Comparison of ENCODE assay signal across 21 mouse cellular contexts in the genomic region with DNA sequence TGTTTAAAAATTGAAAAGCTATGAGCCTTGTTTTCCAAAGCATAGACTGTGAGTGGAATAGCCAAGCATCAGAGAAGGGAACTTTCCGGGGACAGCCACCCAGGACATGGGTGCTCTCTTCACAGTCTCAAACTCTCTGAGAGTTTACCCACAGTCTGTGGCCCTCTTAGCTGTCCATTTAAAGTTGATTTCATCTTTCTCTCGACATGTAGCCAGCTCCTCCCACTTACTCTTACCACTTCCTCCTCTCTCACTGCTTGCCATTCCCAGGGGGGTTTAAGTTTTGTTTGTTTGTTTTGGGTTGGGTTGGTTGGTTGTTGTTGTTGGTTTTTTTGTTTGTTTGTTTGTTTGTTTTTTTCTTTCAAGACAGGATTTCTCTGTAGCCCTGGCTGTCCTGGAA.
A peak's percentile ranks its signal among the peaks of the same experiment; 100 is the strongest.
DNase-seq lines count a peak whose midpoint lies in the region; ATAC-seq and TF ChIP-seq lines count a peak whose summit lies in the region.
"Had no signal": no experiment of that assay in that cellular context is flagged by ENCODE, and none has a peak within 500 bp of the region (broad histone marks: within the 10 kb centered on the region; RNA-seq: fewer than 3 reads in every experiment).

No protein-coding gene starts in this region.

- DNase-seq in lung, postnatal 25 days (ENCODE audit: low spot score), result peak; percentile 5
- no peak for DNase-seq in lung, postnatal 14 days
- DNase-seq in splenic B cell, adult 2 months (ENCODE audit: low read depth, low spot score), result peak; percentile 29
- no peak for DNase-seq in left cerebral cortex, adult 9 months (ENCODE audit: low spot score in 2 of 2)
- DNase-seq: adrenal gland, adult 8-10 months; adrenal gland, postnatal 36 days; cerebellum, adult 11-12 months; cerebellum, adult 9-10 months; cerebellum, postnatal 25 days; gastrocnemius, postnatal 14 days; heart, postnatal 36 days had no signal

- TF ChIP-seq CTCF in bone marrow, adult 2 months (IDR thresholded peaks at IDR 0.05; ENCODE audit: control insufficient read depth, insufficient read depth, low read length), result no peak
- TF ChIP-seq CTCF in intestine, postnatal 0 days (IDR thresholded peaks at IDR 0.05; ENCODE audit: low read depth), result no peak

- 30% methylated on average over 2 of the region's 2 CpGs for WGBS in bone marrow, adult 2 months
- whole genome bisulfite sequencing in intestine, postnatal 0 days, result 77% methylated on average over 2 of the region's 2 CpGs

- TF ChIP-seq POLR2A in bone marrow, adult 2 months (IDR thresholded peaks at IDR 0.05; ENCODE audit: borderline replicate concordance, control insufficient read depth, low read depth, low read length), result no peak

- no peak overlapping the region for H3K9ac ChIP-seq in intestine, postnatal 0 days (ENCODE audit: low read depth, low read length)
- H3K9ac ChIP-seq: embryonic facial prominence, embryonic 13.5 days; forebrain, embryonic 12.5 days; heart, embryonic 12.5 days; hindbrain, embryonic 12.5 days had no signal

- H3K27me3 ChIP-seq in splenic B cell, adult 2 months (ENCODE audit: control insufficient read depth, insufficient read depth, low read length, poor library complexity, severe bottlenecking), result no peaks in the 10 kb centered on the region
- H3K27me3 ChIP-seq in intestine, postnatal 0 days (replicated peaks; ENCODE audit: control insufficient read depth, insufficient read depth, low read length), result no peaks in the 10 kb centered on the region
- H3K27me3 ChIP-seq: embryonic facial prominence, embryonic 13.5 days; forebrain, embryonic 12.5 days; heart, embryonic 12.5 days; hindbrain, embryonic 12.5 days had no signal

- H3K36me3 ChIP-seq in splenic B cell, adult 2 months (ENCODE audit: control insufficient read depth, insufficient read depth, low read length, poor library complexity, severe bottlenecking), result no peaks in the 10 kb centered on the region
- H3K36me3 ChIP-seq in intestine, postnatal 0 days (ENCODE audit: control insufficient read depth, insufficient read depth), result no peaks in the 10 kb centered on the region
- H3K36me3 ChIP-seq: embryonic facial prominence, embryonic 13.5 days; forebrain, embryonic 12.5 days; G1E; heart, embryonic 12.5 days; hindbrain, embryonic 12.5 days had no signal

- H3K4me2 ChIP-seq in intestine, postnatal 0 days (replicated peaks; ENCODE audit: low read depth), result no peak overlapping the region
- H3K4me2 ChIP-seq: embryonic facial prominence, embryonic 13.5 days; forebrain, embryonic 12.5 days; heart, embryonic 12.5 days; hindbrain, embryonic 12.5 days had no signal

- peaks cover 1% of the 10 kb centered on the region; the same call in 1 of the 2 replicates for H3K4me1 ChIP-seq in bone marrow, adult 2 months (ENCODE audit: control insufficient read depth, insufficient read depth, low read length)
- no peaks in the 10 kb centered on the region for H3K4me1 ChIP-seq in intestine, postnatal 0 days (replicated peaks; ENCODE audit: control insufficient read depth, insufficient read depth, low read length)
- H3K4me1 ChIP-seq: embryonic facial prominence, embryonic 13.5 days; forebrain, embryonic 12.5 days; heart, embryonic 12.5 days; hindbrain, embryonic 12.5 days had no signal

- H3K9me3 ChIP-seq in intestine, postnatal 0 days (ENCODE audit: control insufficient read depth), result no peaks in the 10 kb centered on the region
- H3K9me3 ChIP-seq: embryonic facial prominence, embryonic 13.5 days; forebrain, embryonic 12.5 days; G1E; heart, embryonic 12.5 days; hindbrain, embryonic 12.5 days had no signal

- no peak overlapping the region for H3K4me3 ChIP-seq in bone marrow, adult 2 months (replicated peaks; ENCODE audit: control insufficient read depth, low read depth, low read length)
- H3K4me3 ChIP-seq in intestine, postnatal 0 days (ENCODE audit: low read depth, low read length), result no peak overlapping the region
- H3K4me3 ChIP-seq: embryonic facial prominence, embryonic 13.5 days; forebrain, embryonic 12.5 days; heart, embryonic 12.5 days; hindbrain, embryonic 12.5 days had no signal

- ATAC-seq in hematopoietic stem cell, adult 5-6 weeks (replicated peaks in 1 of 2; ENCODE audit: insufficient read depth in 1 of 2, low FRiP score in 2 of 2, low TSS enrichment in 1 of 2, low read depth in 1 of 2, poor library complexity in 2 of 2, severe bottlenecking in 2 of 2), result peak; percentile 15 to 57; a peak in 1 of 4 replicates
- no peak for ATAC-seq in intestine, postnatal 0 days
- ATAC-seq: forebrain, embryonic 16.5 days; hindbrain, embryonic 16.5 days had no signal

- H3K27ac ChIP-seq in bone marrow, adult 2 months (ENCODE audit: control insufficient read depth, insufficient read depth, low read depth, low read length, poor library complexity), result peak overlapping the region; percentile 83; the same call in 1 of the 2 replicates
- no peak overlapping the region for H3K27ac ChIP-seq in intestine, postnatal 0 days (ENCODE audit: low read depth, low read length)
- H3K27ac ChIP-seq: embryonic facial prominence, embryonic 13.5 days; forebrain, embryonic 12.5 days; hindbrain, embryonic 12.5 days had no signal

Comparison
In these comparisons a context has a peak if more than half of its experiments do, and no peak if none do; other contexts are left out.
1. DNase-seq: peak in lung, postnatal 25 days (single experiment) and splenic B cell, adult 2 months (single experiment); none in lung, postnatal 14 days (single experiment) and left cerebral cortex, adult 9 months (0 of 2).